Mouse (Mus musculus): ENCODE measurements around the gene Mrpl44. TPM values are rescaled to one million over a fixed set of nuclear protein-coding genes. Genes with fewer than 3 reads are reported as not detected.

Mrpl44 gene
- total RNA-seq, 4 experiments from 2014 or later: 30.4 to 34.7 (median 33.1) TPM

Other genes starting within 250 kb of the Mrpl44 start
- not detected for gene Ap1s3, start 104.0 kb upstream of the Mrpl44 start, total RNA-seq (2022)
- 10 to 100 TPM in 1 of 4 experiments, 1 to 10 TPM in 3; 9.1 to 14.7 (median 9.3) TPM for gene Wdfy1, start 125 bp downstream of the Mrpl44 start, total RNA-seq (2022)
- 10 to 100 TPM; 68.2 to 83.3 (median 76.2) TPM for gene Serpine2, start 85.2 kb downstream of the Mrpl44 start, total RNA-seq (2022)

All from gastrocnemius, adult 8-10 months (tissue).